Mouse (Mus musculus): ENCODE measurements at regions not wholly inside any gene's neighbourhood (a gene's known extent, or its start where the extent isn't known, plus 50 kb on each side); places are given as distances from the start of the nearest gene placed in this dataset.
A peak's percentile ranks its signal among the peaks of the same experiment; 100 is the strongest.
"Not testable (repeated sequence)": the region's sequence is repeated elsewhere in the genome, so short reads cannot be mapped to it uniquely, and the experiment has no call there.

- Histone ChIP-seq H3K4me1 (peaks cover 37% of the 10 kb centered on the region), H3K27me3 (ENCODE audit: low read depth, poor library complexity, severe bottlenecking) (peaks cover 67% of the 10 kb centered on the region), H3K4me3 (no peak overlapping the region), H3K36me3 (no peaks in the 10 kb centered on the region), H3K27ac (replicated peaks) (no peak overlapping the region; the same call in 1 of the 2 replicates), H3K9me3 (replicated peaks) (no peaks in the 10 kb centered on the region; the same call in 1 of the 2 replicates)
- DNase-seq (ENCODE audit: low spot score), result no peak
- 54% methylated on average over 2 of the region's 2 CpGs for WGBS
Measured at GRCm38 (mm10) chr4:84173441-84173840, 501.6 kb downstream of the Bnc2 start.

GRCm38 (mm10) chr4:84176457-84176856 lies 498.6 kb downstream of the Bnc2 start:
- not testable (repeated sequence) for H3K4me3 ChIP-seq; H3K36me3 ChIP-seq; H3K27ac ChIP-seq (replicated peaks); H3K9me3 ChIP-seq (replicated peaks); DNase-seq (ENCODE audit: low spot score)
- H3K4me1 ChIP-seq, result peaks cover 37% of the 10 kb centered on the region
- 95% methylated on average over 6 of the region's 6 CpGs for WGBS
- H3K27me3 ChIP-seq (ENCODE audit: low read depth, poor library complexity, severe bottlenecking), result peaks cover 55% of the 10 kb centered on the region

GRCm38 (mm10) chr4:84177827-84178226 lies 497.2 kb downstream of the Bnc2 start:
- WGBS, result 27% methylated on average over 3 of the region's 3 CpGs
- no peak overlapping the region for H3K4me3 ChIP-seq
- DNase-seq (ENCODE audit: low spot score), result no peak
- H3K27ac ChIP-seq (replicated peaks), result peak overlapping the region; percentile 9; the same call in 1 of the 2 replicates
- H3K4me1 ChIP-seq, result peaks cover 25% of the 10 kb centered on the region
- H3K9me3 ChIP-seq (replicated peaks), result 0 out of 2 replicates have a peak, but pooled peaks cover 1% of the 10 kb centered on the region
- peaks cover 55% of the 10 kb centered on the region for H3K27me3 ChIP-seq (ENCODE audit: low read depth, poor library complexity, severe bottlenecking)
- H3K36me3 ChIP-seq, result no peaks in the 10 kb centered on the region

GRCm38 (mm10) chr4:84184436-84184835 lies 490.6 kb downstream of the Bnc2 start:
- DNase-seq (ENCODE audit: low spot score), result no peak
- no peak overlapping the region for H3K4me3 ChIP-seq
- peaks cover 24% of the 10 kb centered on the region for H3K27me3 ChIP-seq (ENCODE audit: low read depth, poor library complexity, severe bottlenecking)
- 94% methylated on average over 4 of the region's 4 CpGs for WGBS
- H3K9me3 ChIP-seq (replicated peaks), result 0 out of 2 replicates have a peak, but pooled peaks cover 3% of the 10 kb centered on the region
- H3K27ac ChIP-seq (replicated peaks), result no peak overlapping the region
- no peaks in the 10 kb centered on the region for H3K36me3 ChIP-seq
- no peaks in the 10 kb centered on the region for H3K4me1 ChIP-seq

- Histone ChIP-seq H3K9me3 (replicated peaks) (0 out of 2 replicates have a peak, but pooled peaks cover 3% of the 10 kb centered on the region), H3K27ac (replicated peaks) (no peak overlapping the region)
Measured at GRCm38 (mm10) chr4:84184844-84185243, 490.2 kb downstream of the Bnc2 start.

GRCm38 (mm10) chr4:84189315-84189714 lies 485.8 kb downstream of the Bnc2 start:
- Histone ChIP-seq H3K4me3 (no peak overlapping the region), H3K27ac (replicated peaks) (no peak overlapping the region), H3K27me3 (ENCODE audit: low read depth, poor library complexity, severe bottlenecking) (peaks cover 6% of the 10 kb centered on the region), H3K4me1 (peaks cover 6% of the 10 kb centered on the region), H3K9me3 (replicated peaks) (no peaks in the 10 kb centered on the region), H3K36me3 (no peaks in the 10 kb centered on the region)
- DNase-seq (ENCODE audit: low spot score), result no peak
- WGBS, result 82% methylated on average over 12 of the region's 12 CpGs

More at GRCm38 (mm10) chr4:84184844-84185243, 490.2 kb downstream of the Bnc2 start:
- Histone ChIP-seq H3K4me1 (no peaks in the 10 kb centered on the region), H3K36me3 (no peaks in the 10 kb centered on the region), H3K4me3 (no peak overlapping the region), H3K27me3 (ENCODE audit: low read depth, poor library complexity, severe bottlenecking) (peaks cover 24% of the 10 kb centered on the region)
- no peak for DNase-seq (ENCODE audit: low spot score)
- WGBS, result 94% methylated on average over 6 of the region's 6 CpGs

- no peak overlapping the region for H3K4me3 ChIP-seq
- H3K36me3 ChIP-seq, result no peaks in the 10 kb centered on the region
- no peaks in the 10 kb centered on the region for H3K9me3 ChIP-seq (replicated peaks)
- 92% methylated on average over 2 of the region's 2 CpGs for WGBS
- H3K27ac ChIP-seq (replicated peaks), result no peak overlapping the region
- H3K27me3 ChIP-seq (ENCODE audit: low read depth, poor library complexity, severe bottlenecking), result peaks cover 6% of the 10 kb centered on the region
- peaks cover 6% of the 10 kb centered on the region for H3K4me1 ChIP-seq
- no peak for DNase-seq (ENCODE audit: low spot score)
Measured at GRCm38 (mm10) chr4:84191303-84191702, 483.8 kb downstream of the Bnc2 start.

- H3K27ac ChIP-seq (replicated peaks), result no peak overlapping the region
Measured at GRCm38 (mm10) chr4:84192301-84192700, 482.8 kb downstream of the Bnc2 start.

GRCm38 (mm10) chr4:84196732-84197131 lies 478.3 kb downstream of the Bnc2 start:
- 86% methylated on average over 2 of the region's 2 CpGs for WGBS
- Histone ChIP-seq H3K36me3 (no peaks in the 10 kb centered on the region), H3K9me3 (replicated peaks) (no peaks in the 10 kb centered on the region), H3K27me3 (ENCODE audit: low read depth, poor library complexity, severe bottlenecking) (peaks cover 3% of the 10 kb centered on the region; the same call in 1 of the 2 replicates), H3K27ac (replicated peaks) (no peak overlapping the region), H3K4me3 (no peak overlapping the region), H3K4me1 (peaks cover 29% of the 10 kb centered on the region)
- no peak for DNase-seq (ENCODE audit: low spot score)

More at GRCm38 (mm10) chr4:84192301-84192700, 482.8 kb downstream of the Bnc2 start:
- no peak overlapping the region for H3K4me3 ChIP-seq
- H3K36me3 ChIP-seq, result no peaks in the 10 kb centered on the region
- peaks cover 6% of the 10 kb centered on the region for H3K4me1 ChIP-seq
- WGBS, result 72% methylated on average over 2 of the region's 2 CpGs
- peaks cover 4% of the 10 kb centered on the region for H3K27me3 ChIP-seq (ENCODE audit: low read depth, poor library complexity, severe bottlenecking)
- H3K9me3 ChIP-seq (replicated peaks), result no peaks in the 10 kb centered on the region
- DNase-seq (ENCODE audit: low spot score), result no peak

- Histone ChIP-seq H3K9me3 (replicated peaks) (no peaks in the 10 kb centered on the region), H3K4me3 (no peak overlapping the region), H3K36me3 (no peaks in the 10 kb centered on the region), H3K27me3 (ENCODE audit: low read depth, poor library complexity, severe bottlenecking) (peaks cover 7% of the 10 kb centered on the region; the same call in 1 of the 2 replicates), H3K4me1 (peaks cover 36% of the 10 kb centered on the region), H3K27ac (replicated peaks) (no peak overlapping the region)
- no peak for DNase-seq (ENCODE audit: low spot score)
- WGBS, result 92% methylated on average over 4 of the region's 4 CpGs
Measured at GRCm38 (mm10) chr4:84198176-84198575, 476.9 kb downstream of the Bnc2 start.

GRCm38 (mm10) chr4:84199181-84199656 lies 475.9 kb downstream of the Bnc2 start:
- WGBS, result 57% methylated on average over 9 of the region's 9 CpGs
- Histone ChIP-seq H3K27me3 (ENCODE audit: low read depth, poor library complexity, severe bottlenecking) (peaks cover 10% of the 10 kb centered on the region; the same call in 1 of the 2 replicates), H3K36me3 (no peaks in the 10 kb centered on the region), H3K27ac (replicated peaks) (peak overlapping the region; percentile 55; the same call in 1 of the 2 replicates), H3K4me3 (no peak overlapping the region), H3K4me1 (peaks cover 36% of the 10 kb centered on the region), H3K9me3 (replicated peaks) (no peaks in the 10 kb centered on the region)
- no peak for DNase-seq (ENCODE audit: low spot score)

- Histone ChIP-seq H3K36me3 (no peaks in the 10 kb centered on the region), H3K9me3 (replicated peaks) (no peaks in the 10 kb centered on the region), H3K4me1 (peaks cover 36% of the 10 kb centered on the region), H3K27ac (replicated peaks) (0 out of 2 replicates have a peak overlapping the region, but pooled peaks have one; percentile 2), H3K4me3 (no peak overlapping the region), H3K27me3 (ENCODE audit: low read depth, poor library complexity, severe bottlenecking) (peaks cover 10% of the 10 kb centered on the region; the same call in 1 of the 2 replicates)
- no peak for DNase-seq (ENCODE audit: low spot score)
- 58% methylated on average over 3 of the region's 3 CpGs for WGBS
Measured at GRCm38 (mm10) chr4:84201001-84201400, 474.1 kb downstream of the Bnc2 start.

GRCm38 (mm10) chr4:84202231-84202630 lies 472.8 kb downstream of the Bnc2 start:
- Histone ChIP-seq H3K9me3 (replicated peaks) (no peaks in the 10 kb centered on the region), H3K4me3 (no peak overlapping the region), H3K27me3 (ENCODE audit: low read depth, poor library complexity, severe bottlenecking) (peaks cover 10% of the 10 kb centered on the region; the same call in 1 of the 2 replicates), H3K27ac (replicated peaks) (peak overlapping the region; percentile 61), H3K36me3 (no peaks in the 10 kb centered on the region), H3K4me1 (peaks cover 36% of the 10 kb centered on the region)
- WGBS, result 40% methylated on average over 2 of the region's 2 CpGs
- DNase-seq (ENCODE audit: low spot score), result peak; percentile 40

Measured in midbrain, embryonic 10.5 days (tissue).